Mouse (Mus musculus): ENCODE measurements around the gene 9330182L06Rik.

Gene 9330182L06Rik

DNA sequence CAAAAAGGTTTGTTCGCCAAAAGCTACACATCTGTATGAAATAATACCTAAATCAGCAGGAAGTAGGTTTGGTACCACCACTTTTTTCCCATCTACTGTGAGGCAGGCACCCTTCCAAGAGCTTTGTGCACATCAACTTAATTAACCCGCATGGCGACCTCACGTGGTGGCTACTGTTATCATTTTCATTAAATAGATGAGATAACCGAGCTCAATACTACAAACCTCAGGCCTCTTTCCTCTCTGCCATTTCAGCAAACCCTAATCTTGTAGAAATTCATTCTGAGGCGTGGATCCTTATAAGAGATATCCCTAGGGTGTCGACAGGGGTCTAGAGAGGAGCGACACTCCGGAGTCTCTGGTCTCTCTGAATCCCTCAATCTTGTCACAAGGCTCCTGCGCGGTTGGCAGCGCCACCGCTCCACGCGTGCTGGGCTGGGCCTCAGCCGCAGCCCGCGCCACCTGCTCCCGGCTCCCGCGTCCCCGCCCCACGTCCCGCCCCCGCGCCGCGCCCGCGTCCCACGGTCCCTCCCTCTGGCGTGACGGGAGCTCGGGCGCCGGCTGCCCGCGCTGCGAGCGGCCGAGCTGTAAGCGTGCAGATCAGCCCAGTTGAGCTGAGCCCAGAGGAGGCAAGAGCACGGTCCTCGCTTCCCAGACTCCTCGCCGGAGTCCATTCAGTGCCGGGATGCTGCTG is at the start of gene 9330182L06Rik:
9330182L06Rik (plus strand) TSS at position 533 of the 694 bp plus-strand sequence.
- DNase-seq: peak; percentile 29

- no peak for DNase-seq
Measured at GRCm38 (mm10) chr5:9227456-9228008, 38.4 kb upstream of the 9330182L06Rik start.

- no peak for DNase-seq
Measured at GRCm38 (mm10) chr5:9264361-9264760, 1.6 kb upstream of the 9330182L06Rik start.

DNA sequence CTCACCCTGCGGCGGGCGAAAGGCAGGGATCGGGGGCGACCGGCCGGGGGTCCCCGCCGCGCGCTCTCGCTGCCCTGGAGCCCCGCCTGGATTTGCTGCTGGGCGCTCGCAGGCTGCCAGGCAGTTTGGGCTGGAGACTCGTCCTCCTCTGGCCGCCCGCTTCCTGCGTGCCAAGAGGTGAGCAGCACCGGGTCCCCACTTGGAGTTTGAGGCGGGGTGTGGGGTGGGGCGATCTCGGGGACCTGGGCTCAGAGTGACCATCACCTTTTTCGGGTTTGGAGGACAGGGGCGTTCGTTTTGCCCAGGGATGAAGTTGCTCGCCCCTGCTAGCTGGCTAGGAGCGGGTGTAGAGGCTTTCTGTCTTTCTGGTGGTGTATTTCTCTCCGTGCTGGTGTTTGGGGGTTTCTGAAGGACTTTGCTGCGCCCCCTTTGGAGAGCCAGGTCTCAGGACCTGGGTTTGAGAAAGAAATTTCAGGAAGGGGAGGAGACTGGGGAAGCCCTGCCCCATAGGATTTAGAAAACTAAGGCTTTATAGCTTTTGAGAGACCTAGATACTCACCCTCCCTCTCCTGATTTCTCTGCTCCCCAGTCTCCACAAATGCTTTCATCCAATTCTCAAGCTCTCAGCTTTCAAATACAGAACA is 484 bp downstream of the 9330182L06Rik start:
- DNase-seq: peak; percentile 12

GRCm38 (mm10) chr5:9269666-9270065 is 3.7 kb downstream of the 9330182L06Rik start:
- DNase-seq: no peak

GRCm38 (mm10) chr5:9272976-9273375 is 7.1 kb downstream of the 9330182L06Rik start:
- DNase-seq: no peak

GRCm38 (mm10) chr5:9295777-9296549 is 30.0 kb downstream of the 9330182L06Rik start:
- DNase-seq: no peak

GRCm38 (mm10) chr5:9296550-9296928 is 30.6 kb downstream of the 9330182L06Rik start:
- DNase-seq: no peak

GRCm38 (mm10) chr5:9326863-9327262 is 60.9 kb downstream of the 9330182L06Rik start:
- no peak for DNase-seq

- DNase-seq: no peak
Measured at GRCm38 (mm10) chr5:9327528-9327927, 61.6 kb downstream of the 9330182L06Rik start.

- no peak for DNase-seq
Measured at GRCm38 (mm10) chr5:9338756-9339510, 73.0 kb downstream of the 9330182L06Rik start.

GRCm38 (mm10) chr5:9339511-9340173 is 73.7 kb downstream of the 9330182L06Rik start:
- DNase-seq: no peak

DNA sequence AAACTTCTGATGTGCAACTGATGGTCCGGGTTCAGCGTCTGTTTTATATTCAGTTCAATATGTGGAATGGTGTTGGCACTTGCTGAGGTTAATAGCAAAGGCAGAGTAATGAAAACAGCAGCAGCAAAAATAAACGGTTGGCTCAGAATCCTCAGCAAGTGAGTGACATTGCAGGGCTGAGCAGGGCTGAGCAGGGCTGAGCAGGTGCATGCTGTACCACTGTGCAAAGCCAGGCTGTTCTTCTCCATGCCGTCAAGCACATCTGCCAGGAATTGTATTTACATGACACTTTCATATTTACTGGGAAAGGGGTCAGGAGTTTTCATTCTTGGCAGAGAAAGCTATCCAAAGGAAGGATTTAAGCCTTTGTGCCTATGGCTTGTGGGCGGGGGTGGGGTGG is 78.7 kb downstream of the 9330182L06Rik start:
- no peak for DNase-seq

GRCm38 (mm10) chr5:9345038-9345617 is 79.2 kb downstream of the 9330182L06Rik start:
- no peak for DNase-seq

DNA sequence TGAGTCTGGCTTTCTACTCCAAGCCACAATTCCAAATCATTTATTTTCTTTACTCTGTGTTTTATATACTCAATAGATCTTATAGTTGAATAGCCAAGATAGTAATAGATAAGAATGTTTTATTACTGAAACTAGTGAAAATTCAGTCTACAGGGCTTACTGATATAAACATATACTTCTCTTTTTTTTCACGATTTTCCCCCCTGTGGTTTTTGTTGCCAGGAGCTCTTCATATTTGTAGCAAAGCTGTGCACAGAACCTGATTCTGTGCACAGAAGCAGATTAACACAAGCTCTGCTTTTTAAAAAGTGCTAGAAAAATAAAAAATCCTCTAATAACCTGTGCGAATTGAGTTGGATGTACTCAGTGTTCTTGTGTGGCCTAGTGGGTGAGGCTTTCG is 79.7 kb downstream of the 9330182L06Rik start:
- no peak for DNase-seq

DNA sequence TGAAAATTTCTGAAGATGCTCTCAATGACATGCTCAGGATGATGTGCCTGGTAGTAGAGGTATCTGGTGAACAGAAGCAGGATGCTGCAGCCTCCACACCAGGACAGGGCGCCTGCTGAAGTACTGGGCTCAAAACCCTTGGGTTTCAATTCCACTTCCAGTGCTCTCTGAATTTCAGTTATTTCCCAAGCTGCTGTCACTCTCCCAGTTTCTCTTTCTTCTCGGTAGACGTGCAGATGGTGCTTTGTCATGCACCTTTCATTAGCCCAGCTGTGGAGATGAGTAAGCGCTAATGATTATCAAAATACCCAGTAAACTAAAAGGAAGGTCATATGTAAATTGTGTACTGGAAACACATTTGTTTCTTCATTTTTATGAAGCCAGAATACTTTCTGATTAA is 80.6 kb downstream of the 9330182L06Rik start:
- DNase-seq: no peak

GRCm38 (mm10) chr5:9352163-9352562 is 86.2 kb downstream of the 9330182L06Rik start:
- no peak for DNase-seq

DNA sequence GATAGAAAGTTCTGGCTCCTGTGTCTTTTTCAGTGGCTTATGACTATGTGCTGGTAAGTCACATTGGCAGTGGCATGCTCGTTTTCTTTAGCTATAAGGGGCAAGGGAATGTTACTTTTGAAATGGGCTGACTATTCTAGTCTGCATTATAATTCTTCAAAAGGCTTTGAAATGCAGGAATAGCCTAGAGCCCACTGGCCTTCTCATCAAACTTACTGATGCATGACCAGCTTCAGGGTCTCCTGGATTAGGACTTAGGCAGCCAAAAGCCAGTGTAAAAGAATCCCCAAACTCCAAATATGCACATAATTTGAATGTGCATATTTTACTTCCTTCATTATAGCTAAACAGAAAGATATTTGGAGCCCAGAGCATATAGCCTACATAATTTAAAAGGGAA is 86.7 kb downstream of the 9330182L06Rik start:
- no peak for DNase-seq

DNA sequence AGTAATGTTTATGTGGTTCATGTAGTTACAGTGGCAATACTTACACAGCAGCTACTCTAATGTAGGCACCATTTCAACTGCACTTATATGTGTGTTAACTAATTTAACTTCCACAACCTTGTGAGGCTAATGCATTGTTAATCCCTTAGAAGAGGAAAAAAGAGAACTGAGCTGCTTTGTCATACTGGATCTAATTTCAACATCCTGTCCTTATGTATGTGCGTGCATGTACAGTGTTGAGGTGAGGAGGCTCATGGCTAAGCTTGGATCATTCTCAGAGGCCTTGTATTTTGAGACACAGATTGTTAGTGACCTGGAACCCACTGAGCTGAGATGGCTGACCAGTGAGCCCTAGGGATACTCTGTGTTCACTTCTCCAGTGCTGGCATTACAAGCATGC is 88.3 kb downstream of the 9330182L06Rik start:
- DNase-seq: no peak

DNA sequence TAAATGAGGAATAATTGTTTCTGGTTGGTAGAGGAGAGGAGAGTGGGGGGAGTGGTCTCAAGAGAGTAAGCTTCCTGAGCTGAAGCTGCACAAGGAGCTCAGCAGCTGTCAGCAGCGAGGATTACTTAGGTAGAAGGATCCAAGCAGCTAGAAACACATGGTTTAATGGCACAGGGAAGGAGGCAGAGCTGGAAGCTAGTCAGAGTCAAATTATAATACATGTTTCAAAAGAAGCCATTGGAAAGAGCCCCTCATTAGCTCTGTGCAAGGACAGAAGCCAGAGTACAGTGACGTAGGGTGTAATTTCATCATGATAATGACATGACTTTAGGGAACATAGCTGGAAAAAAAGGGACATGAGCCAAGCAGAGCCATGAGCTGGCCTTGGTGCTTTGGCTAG is 92.2 kb downstream of the 9330182L06Rik start:
- no peak for DNase-seq

- no peak for DNase-seq
Measured at GRCm38 (mm10) chr5:9361982-9362661, 96.2 kb downstream of the 9330182L06Rik start.
